Mouse (Mus musculus): ENCODE data around the gene Hgf. TPM values are rescaled to one million over a fixed set of nuclear protein-coding genes. Genes with fewer than 3 reads are reported as not detected.

The Hgf gene
- polyA plus RNA-seq, 1 experiment, result not detected

- TF ChIP-seq GATA1 (IDR thresholded peaks at IDR 0.05; ENCODE audit: low read length), result no peak
These were observed 94.4 kb downstream of the Hgf start for GRCm38 (mm10) chr5:16647701-16648100.

- TF ChIP-seq GATA1 (IDR thresholded peaks at IDR 0.05; ENCODE audit: low read length), result no peak
These were observed 96.9 kb downstream of the Hgf start for GRCm38 (mm10) chr5:16650240-16650639.

- TF ChIP-seq GATA1 (IDR thresholded peaks at IDR 0.05; ENCODE audit: low read length), result no peak
These were observed 100.7 kb downstream of the Hgf start for GRCm38 (mm10) chr5:16654022-16654421.

Other genes with a start within 250 kb of the Hgf start
- gene Gm28710, start 238.3 kb downstream of the Hgf start, polyA plus RNA-seq (2012), result not detected in 2 replicates